Mouse (Mus musculus) bone marrow macrophage, adult 2 months (primary cell): Measurements from ENCODE around the gene Tanc1.

Source experiments
- CTCF ChIP-seq: IDR thresholded peaks from 2 replicates; pipeline ENCODE4 v1.5.1; 2012; ENCODE audit warnings: low read depth, mild to moderate bottlenecking, low read length, moderate library complexity
- POLR2A ChIP-seq: IDR thresholded peaks from 2 replicates; pipeline ENCODE4 v1.6.1; 2012; ENCODE audit warnings: mild to moderate bottlenecking, low read depth, low read length, borderline replicate concordance

- TF ChIP-seq CTCF: no peak
- TF ChIP-seq POLR2A: no peak
Measured at GRCm38 (mm10) chr2:59775148-59775547, 163.3 kb downstream of the Tanc1 start.
